Mouse (Mus musculus) embryonic facial prominence, embryonic 15.5 days (tissue): ENCODE measurements around the gene Dtd1. TPM values are rescaled to one million over a fixed set of nuclear protein-coding genes. Genes with fewer than 3 reads are reported as not detected.
"Not testable (repeated sequence)": the region's sequence is repeated elsewhere in the genome, so short reads cannot be mapped to it uniquely, and the experiment has no call there.

Experiments used
- ATAC-seq: fragments of 200-750 bp; cut with Nextera tagmentation; 2 replicates; pipeline ENCODE4 v1.8.0; 2017; ENCODE audit warnings: low read depth, moderate TSS enrichment; ENCODE audit not compliant: insufficient number of reproducible peaks, low FRiP score, low TSS enrichment
- H3K27ac ChIP-seq: fragments of 300-500 bp; sonication (generic); replicated peaks from 2 replicates; pipeline ENCODE4 v1.5.1; 2015; ENCODE audit warnings: mild to moderate bottlenecking, inconsistent platforms
- H3K27me3 ChIP-seq: fragments of 300-500 bp; sonication (generic); 2 replicates; pipeline ENCODE4 v1.6.1; 2015; ENCODE audit warnings: inconsistent platforms
- H3K36me3 ChIP-seq: fragments of 300-500 bp; sonication (generic); 2 replicates; pipeline ENCODE4 v1.6.1; 2015; ENCODE audit warnings: mild to moderate bottlenecking, inconsistent platforms
- H3K4me1 ChIP-seq: fragments of 300-500 bp; sonication (generic); 2 replicates; pipeline ENCODE4 v1.6.1; 2015; ENCODE audit warnings: inconsistent platforms
- H3K4me2 ChIP-seq: fragments of 300-500 bp; sonication (generic); replicated peaks from 2 replicates; pipeline ENCODE4 v1.6.1; 2015; ENCODE audit warnings: mild to moderate bottlenecking, inconsistent platforms
- H3K4me3 ChIP-seq: fragments of 300-500 bp; sonication (generic); replicated peaks from 2 replicates; pipeline ENCODE4 v1.5.1; 2015; ENCODE audit warnings: mild to moderate bottlenecking, inconsistent platforms
- H3K9ac ChIP-seq: fragments of 300-500 bp; sonication (generic); 2 replicates; pipeline ENCODE4 v1.6.1; 2015; ENCODE audit warnings: inconsistent platforms
- H3K9me3 ChIP-seq: fragments of 300-500 bp; sonication (generic); replicated peaks from 2 replicates; pipeline ENCODE4 v1.6.1; 2016; ENCODE audit warnings: inconsistent platforms
- WGBS: fragments of 180-500 bp; shearing (Covaris S2); methylation state at CpG from one replicate; pipeline ENCODE4 v1.1.7; 2015; 5-methylcytosine and 5-hydroxymethylcytosine counted together
- polyA plus RNA-seq: library from polyadenylated mRNA; unstranded; fragments of >200 nt; fragmentation: Nextera tagmentation; extraction: Ambion mirVana; gene quantifications from 2 replicates; pipeline ENCODE4 v1.2.1, GENCODE M21; 2015

The Dtd1 gene
- polyA plus RNA-seq = 36.9 and 38.3 TPM in 2 replicates

- Histone ChIP-seq H3K4me1 (peaks cover 8% of the 10 kb centered on the region), H3K9ac (peak within 1 kb of the TSS; percentile 59), H3K27ac (no peak within 1 kb of the TSS), H3K36me3 (no peaks in the 10 kb centered on the region), H3K4me3 (peak within 1 kb of the TSS; percentile 72), H3K9me3 (no peaks in the 10 kb centered on the region), H3K4me2 (peak within 1 kb of the TSS; percentile 63), H3K27me3 (no peaks in the 10 kb centered on the region)
- 2% methylated on average over 50 of the region's 50 CpGs for WGBS
- peak; percentile 88 for ATAC-seq
Measured at GRCm38 (mm10) chr2:144599831-144600687, at the start of gene Dtd1. TSS of gene Dtd1 (plus strand) at chr2:144599897.

- peak within 1 kb of the TSS; percentile 51 for H3K4me2 ChIP-seq
- peaks cover 20% of the 10 kb centered on the region for H3K36me3 ChIP-seq
- H3K4me3 ChIP-seq = peak within 1 kb of the TSS; percentile 82
- ATAC-seq = peak; percentile 89
- peak within 1 kb of the TSS; percentile 88 for H3K27ac ChIP-seq
- H3K4me1 ChIP-seq = peaks cover 6% of the 10 kb centered on the region; the same call in 1 of the 2 replicates
- under 1% methylated on average over 17 of the region's 17 CpGs for WGBS
- H3K9me3 ChIP-seq = no peaks in the 10 kb centered on the region
- no peaks in the 10 kb centered on the region for H3K27me3 ChIP-seq
- peak within 1 kb of the TSS; percentile 70 for H3K9ac ChIP-seq
Measured at GRCm38 (mm10) chr2:144550529-144550928, 49.2 kb upstream of the Dtd1 start, which contains the start of gene Rbbp9. TSS of gene Rbbp9 (minus strand) at chr2:144550869.

- 84% methylated on average over 3 of the region's 3 CpGs for WGBS
- H3K27me3 ChIP-seq = no peaks in the 10 kb centered on the region
- no peak for ATAC-seq
- no peak overlapping the region for H3K27ac ChIP-seq
- no peaks in the 10 kb centered on the region for H3K9me3 ChIP-seq
- no peaks in the 10 kb centered on the region for H3K36me3 ChIP-seq
- H3K9ac ChIP-seq = no peak overlapping the region
- H3K4me2 ChIP-seq = no peak overlapping the region
- peaks cover 13% of the 10 kb centered on the region for H3K4me1 ChIP-seq
- no peak overlapping the region for H3K4me3 ChIP-seq
Measured at GRCm38 (mm10) chr2:144553905-144554304, 45.8 kb upstream of the Dtd1 start.

GRCm38 (mm10) chr2:144555286-144555819 is 44.3 kb upstream of the Dtd1 start:
- H3K27me3 ChIP-seq = no peaks in the 10 kb centered on the region
- WGBS = 2% methylated on average over 14 of the region's 14 CpGs
- no peak for ATAC-seq
- no peaks in the 10 kb centered on the region for H3K9me3 ChIP-seq
- H3K4me2 ChIP-seq = peak overlapping the region; percentile 50
- peak overlapping the region; percentile 63 for H3K9ac ChIP-seq
- H3K27ac ChIP-seq = peak overlapping the region; percentile 98
- peaks cover 12% of the 10 kb centered on the region; the same call in 1 of the 2 replicates for H3K36me3 ChIP-seq
- H3K4me3 ChIP-seq = peak overlapping the region; percentile 90
- peaks cover 9% of the 10 kb centered on the region for H3K4me1 ChIP-seq

GRCm38 (mm10) chr2:144555820-144556552 is 43.7 kb upstream of the Dtd1 start, which contains the start of gene Sec23b:
TSS of gene Sec23b (plus strand) at chr2:144556229.
- H3K9me3 ChIP-seq = no peaks in the 10 kb centered on the region
- WGBS = under 1% methylated on average over 44 of the region's 44 CpGs
- H3K4me2 ChIP-seq = peak within 1 kb of the TSS; percentile 56
- H3K9ac ChIP-seq = peak within 1 kb of the TSS; percentile 75
- H3K27ac ChIP-seq = peak within 1 kb of the TSS; percentile 98
- H3K4me3 ChIP-seq = peak within 1 kb of the TSS; percentile 90
- peaks cover 12% of the 10 kb centered on the region; the same call in 1 of the 2 replicates for H3K36me3 ChIP-seq
- no peaks in the 10 kb centered on the region for H3K27me3 ChIP-seq
- ATAC-seq = peak; percentile 96
- H3K4me1 ChIP-seq = peaks cover 9% of the 10 kb centered on the region

- Histone ChIP-seq H3K4me1 (no peaks in the 10 kb centered on the region), H3K27me3 (no peaks in the 10 kb centered on the region), H3K36me3 (peaks cover 61% of the 10 kb centered on the region), H3K4me2 (no peak overlapping the region), H3K9me3 (no peaks in the 10 kb centered on the region), H3K4me3 (no peak overlapping the region), H3K9ac (no peak overlapping the region), H3K27ac (no peak overlapping the region)
- ATAC-seq = no peak
- 86% methylated on average over 4 of the region's 4 CpGs for WGBS
Measured at GRCm38 (mm10) chr2:144588723-144589122, 11.0 kb upstream of the Dtd1 start.

GRCm38 (mm10) chr2:144593036-144593435 is 6.7 kb upstream of the Dtd1 start:
- H3K9me3 ChIP-seq, H3K27me3 ChIP-seq, H3K27ac ChIP-seq, H3K4me3 ChIP-seq, H3K4me1 ChIP-seq, ATAC-seq, H3K4me2 ChIP-seq, H3K9ac ChIP-seq: not testable (repeated sequence)
- WGBS = 63% methylated on average over 8 of the region's 8 CpGs
- H3K36me3 ChIP-seq = peaks cover 23% of the 10 kb centered on the region

- Histone ChIP-seq H3K4me3 (peak within 1 kb of the TSS; percentile 71), H3K27me3 (no peaks in the 10 kb centered on the region), H3K9me3 (no peaks in the 10 kb centered on the region), H3K36me3 (peaks cover 12% of the 10 kb centered on the region), H3K9ac (peak within 1 kb of the TSS; percentile 37), H3K4me1 (no peaks in the 10 kb centered on the region), H3K27ac (no peak within 1 kb of the TSS), H3K4me2 (peak within 1 kb of the TSS; percentile 55)
- WGBS = 1% methylated on average over 31 of the region's 31 CpGs
- ATAC-seq = peak; percentile 94
Measured at GRCm38 (mm10) chr2:144593951-144594651, 5.6 kb upstream of the Dtd1 start, which contains the start of gene Smim26. TSS of gene Smim26 (plus strand) at chr2:144594054.

GRCm38 (mm10) chr2:144598006-144598405 is 1.7 kb upstream of the Dtd1 start:
- WGBS = 72% methylated on average over 2 of the region's 2 CpGs

GRCm38 (mm10) chr2:144601576-144601975 is 1.9 kb downstream of the Dtd1 start:
- 92% methylated on average over 1 of the region's 1 CpGs for WGBS
- H3K27ac ChIP-seq = no peak overlapping the region
- no peak overlapping the region for H3K4me3 ChIP-seq
- H3K36me3 ChIP-seq = no peaks in the 10 kb centered on the region
- H3K9me3 ChIP-seq = no peaks in the 10 kb centered on the region
- no peak for ATAC-seq
- H3K27me3 ChIP-seq = no peaks in the 10 kb centered on the region
- no peak overlapping the region for H3K9ac ChIP-seq
- no peak overlapping the region for H3K4me2 ChIP-seq
- peaks cover 8% of the 10 kb centered on the region for H3K4me1 ChIP-seq

More at GRCm38 (mm10) chr2:144598006-144598405, 1.7 kb upstream of the Dtd1 start:
- H3K4me1 ChIP-seq = peaks cover 8% of the 10 kb centered on the region
- no peak overlapping the region for H3K4me3 ChIP-seq
- no peaks in the 10 kb centered on the region for H3K9me3 ChIP-seq
- H3K36me3 ChIP-seq = no peaks in the 10 kb centered on the region
- no peak overlapping the region for H3K27ac ChIP-seq
- ATAC-seq = no peak
- H3K9ac ChIP-seq = no peak overlapping the region
- no peak overlapping the region for H3K4me2 ChIP-seq
- no peaks in the 10 kb centered on the region for H3K27me3 ChIP-seq
